Mouse (Mus musculus): ENCODE results near the gene Sike1.

The Sike1 gene

GRCm38 (mm10) chr3:103026174-103026573, 30.7 kb downstream of the Sike1 start:
- DNase-seq (ENCODE audit: low read depth, low spot score), result peak; percentile 15

DNA sequence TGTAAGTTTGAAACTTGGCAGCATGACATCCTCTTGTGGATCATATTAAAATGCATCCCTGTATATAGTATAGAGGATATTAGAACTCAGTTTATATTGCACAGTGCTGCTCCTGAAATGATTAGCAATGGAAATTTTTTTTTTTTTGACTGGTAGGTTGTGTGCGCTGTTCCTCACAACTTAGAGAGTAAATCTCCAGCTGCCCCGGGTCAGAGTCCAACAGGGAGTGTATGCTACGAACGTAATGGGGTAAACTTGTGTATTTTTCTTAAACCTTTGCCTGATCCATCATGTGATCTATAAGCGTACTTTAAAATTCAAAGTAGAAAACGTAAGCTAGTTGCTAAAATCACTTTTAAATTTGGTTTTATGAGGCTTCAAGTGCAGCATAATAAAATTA, 44.8 kb downstream of the Sike1 start:
- no peak for DNase-seq (ENCODE audit: low read depth, low spot score)

- DNase-seq (ENCODE audit: low read depth, low spot score), result no peak
Observed at GRCm38 (mm10) chr3:103040861-103041379, 45.4 kb downstream of the Sike1 start.

- no peak for DNase-seq (ENCODE audit: low read depth, low spot score)
Observed at GRCm38 (mm10) chr3:103056016-103056595, 60.6 kb downstream of the Sike1 start.

DNA sequence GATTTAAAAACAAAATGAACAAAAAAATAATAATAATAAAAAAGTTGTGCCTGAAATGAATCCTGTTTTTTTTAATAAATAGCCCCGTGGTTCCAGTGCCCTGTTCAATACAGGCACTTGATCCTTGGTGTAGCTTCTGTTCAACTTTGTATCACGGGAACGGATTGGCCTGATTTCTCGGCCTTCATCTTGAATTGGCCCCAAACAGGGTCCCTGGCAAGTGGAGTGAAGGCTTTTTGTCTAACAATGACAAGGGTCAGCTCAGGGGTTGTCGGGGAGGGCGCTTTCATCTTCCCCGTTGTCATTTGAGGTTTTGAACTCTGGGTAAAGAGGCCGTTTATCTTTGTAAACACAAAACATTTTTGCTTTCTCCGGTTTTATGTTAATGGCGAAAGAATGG, 62.2 kb downstream of the Sike1 start:
- DNase-seq (ENCODE audit: low read depth, low spot score), result no peak
